Mouse (Mus musculus) heart, embryonic 13.5 days (tissue): Measurements from ENCODE around the gene Nefh. TPM values are rescaled to one million over a fixed set of nuclear protein-coding genes. Genes with fewer than 3 reads are reported as not detected.

Experiments
- ATAC-seq: fragments of 200-750 bp; cut with Nextera tagmentation; 2 replicates; pipeline ENCODE4 v1.8.0; 2017; ENCODE audit warnings: moderate TSS enrichment; ENCODE audit not compliant: insufficient number of reproducible peaks, low FRiP score, low TSS enrichment; ENCODE audit errors: extremely low read depth
- H3K27ac ChIP-seq: fragments of 300-500 bp; sonication (generic); replicated peaks from 2 replicates; pipeline ENCODE4 v1.5.1; 2015; ENCODE audit warnings: moderate library complexity, mild to moderate bottlenecking, inconsistent platforms
- H3K27me3 ChIP-seq: fragments of 300-500 bp; sonication (generic); replicated peaks from 2 replicates; pipeline ENCODE4 v1.6.1; 2015; ENCODE audit warnings: mild to moderate bottlenecking, inconsistent platforms
- H3K36me3 ChIP-seq: fragments of 300-500 bp; sonication (generic); 2 replicates; pipeline ENCODE4 v1.6.1; 2015; ENCODE audit warnings: mild to moderate bottlenecking, inconsistent platforms
- H3K4me1 ChIP-seq: fragments of 300-500 bp; sonication (generic); 2 replicates; pipeline ENCODE4 v1.6.1; 2015; ENCODE audit warnings: inconsistent platforms
- H3K4me2 ChIP-seq: fragments of 300-500 bp; sonication (generic); 2 replicates; pipeline ENCODE4 v1.6.1; 2015; ENCODE audit warnings: inconsistent platforms, mild to moderate bottlenecking, moderate library complexity
- H3K4me3 ChIP-seq: fragments of 300-500 bp; sonication (generic); 2 replicates; pipeline ENCODE4 v1.5.1; 2015; ENCODE audit warnings: moderate library complexity, mild to moderate bottlenecking, inconsistent platforms
- H3K9ac ChIP-seq: fragments of 300-500 bp; sonication (generic); 2 replicates; pipeline ENCODE4 v1.6.1; 2015; ENCODE audit warnings: inconsistent platforms, mild to moderate bottlenecking, moderate library complexity
- H3K9me3 ChIP-seq: fragments of 300-500 bp; sonication (generic); 2 replicates; pipeline ENCODE4 v1.6.1; 2016; ENCODE audit warnings: inconsistent platforms
- WGBS: fragments of 180-500 bp; shearing (Covaris S2); methylation state at CpG from one replicate; pipeline ENCODE4 v1.1.7; 2015; ENCODE audit warnings: mixed read lengths; 5-methylcytosine and 5-hydroxymethylcytosine counted together
- polyA plus RNA-seq: library from polyadenylated mRNA; unstranded; fragments of >200 nt; fragmentation: Nextera tagmentation; extraction: Ambion mirVana; gene quantifications from 2 replicates; pipeline ENCODE4 v1.2.1, GENCODE M21; 2015

Nefh gene
- 0.39 and 0.50 TPM in 2 replicates for polyA plus RNA-seq

DNA sequence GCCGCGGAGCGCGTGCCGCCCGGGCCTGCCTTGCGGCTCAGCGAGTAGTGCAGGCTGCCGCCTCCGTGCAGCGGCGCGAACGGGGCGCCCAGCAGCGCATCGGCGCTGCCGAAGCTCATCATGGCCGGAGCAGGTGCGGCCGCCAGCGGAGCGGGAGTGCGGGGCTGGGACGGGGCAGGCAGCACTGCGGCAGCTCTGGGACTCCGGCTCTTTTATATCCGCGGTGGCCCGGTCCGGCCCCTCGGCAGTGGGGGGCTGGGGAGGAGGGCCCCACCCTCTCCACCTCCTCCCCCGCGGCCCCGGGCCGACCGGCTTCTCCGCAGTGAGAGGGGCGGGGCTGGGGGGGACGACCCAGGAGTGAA, at the start of gene Nefh:
Nefh (minus strand) TSS at position 252 of the 362 bp plus-strand sequence.
- Histone ChIP-seq H3K9ac (peak within 1 kb of the TSS; percentile 63), H3K4me1 (peaks cover 24% of the 10 kb centered on the region), H3K36me3 (no peaks in the 10 kb centered on the region), H3K27ac (no peak within 1 kb of the TSS), H3K9me3 (no peaks in the 10 kb centered on the region), H3K27me3 (peaks cover 96% of the 10 kb centered on the region), H3K4me2 (peak within 1 kb of the TSS; percentile 90), H3K4me3 (peak within 1 kb of the TSS; percentile 59)
- WGBS, result 2% methylated on average over 38 of the region's 41 CpGs
- no peak for ATAC-seq

DNA sequence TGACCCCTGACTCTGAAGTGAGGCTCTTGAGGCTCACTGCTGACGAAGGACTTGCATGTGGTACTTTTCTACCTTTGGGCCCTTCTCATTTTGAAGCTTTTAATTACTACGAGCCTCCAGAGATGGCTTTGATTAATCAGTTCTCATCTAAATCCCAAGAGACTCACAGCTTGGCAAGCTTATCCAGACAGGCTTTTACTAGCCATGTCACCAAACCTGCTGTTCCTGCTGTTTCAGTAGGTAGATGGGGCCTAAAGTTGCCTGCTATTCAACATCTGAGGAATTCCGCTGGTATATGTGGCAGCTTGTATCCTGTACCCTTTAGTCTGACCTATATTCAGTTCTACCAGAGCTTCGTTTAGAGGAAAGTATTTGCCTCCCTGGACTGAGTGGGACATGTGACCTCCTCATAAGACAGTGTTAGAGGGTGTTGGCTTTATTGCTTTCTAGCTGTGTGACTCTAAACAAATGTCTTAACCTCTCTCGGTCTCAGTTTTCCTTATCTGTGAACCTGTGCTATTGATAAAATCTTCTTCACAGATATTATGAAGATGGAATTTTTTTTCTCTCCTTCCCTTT, 48.8 kb upstream of the Nefh start:
- Histone ChIP-seq H3K9me3 (no peaks in the 10 kb centered on the region), H3K27ac (no peak overlapping the region), H3K36me3 (peaks cover 54% of the 10 kb centered on the region), H3K4me2 (no peak overlapping the region), H3K4me3 (no peak overlapping the region), H3K27me3 (no peaks in the 10 kb centered on the region), H3K9ac (no peak overlapping the region), H3K4me1 (peaks cover 29% of the 10 kb centered on the region)
- ATAC-seq, result no peak
- 83% methylated on average over 5 of the region's 5 CpGs for WGBS

DNA sequence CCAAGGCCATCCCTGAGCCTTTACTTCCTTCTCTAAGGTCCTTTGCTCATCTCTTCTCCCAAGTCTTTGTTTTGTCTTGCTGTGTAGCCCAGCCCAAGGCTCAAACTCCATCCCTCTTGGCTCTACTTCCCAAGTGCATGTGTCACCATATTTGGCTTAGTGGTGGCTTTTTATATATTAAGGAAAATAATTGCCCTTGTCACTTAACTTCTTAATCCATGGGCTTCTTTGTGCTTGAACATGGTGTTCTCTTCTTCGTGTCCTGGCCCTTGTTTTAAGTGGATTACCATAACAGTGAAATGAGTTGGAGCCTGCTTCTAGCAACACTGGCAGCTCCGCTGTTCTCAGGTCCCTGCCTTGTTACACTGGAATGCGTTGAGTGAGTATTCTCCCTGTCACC, 47.8 kb upstream of the Nefh start:
- Histone ChIP-seq H3K36me3 (peaks cover 50% of the 10 kb centered on the region), H3K27me3 (no peaks in the 10 kb centered on the region), H3K4me2 (no peak overlapping the region), H3K9ac (no peak overlapping the region), H3K4me3 (no peak overlapping the region), H3K27ac (no peak overlapping the region), H3K9me3 (no peaks in the 10 kb centered on the region), H3K4me1 (peaks cover 29% of the 10 kb centered on the region)
- WGBS, result 83% methylated on average over 3 of the region's 3 CpGs
- no peak for ATAC-seq

DNA sequence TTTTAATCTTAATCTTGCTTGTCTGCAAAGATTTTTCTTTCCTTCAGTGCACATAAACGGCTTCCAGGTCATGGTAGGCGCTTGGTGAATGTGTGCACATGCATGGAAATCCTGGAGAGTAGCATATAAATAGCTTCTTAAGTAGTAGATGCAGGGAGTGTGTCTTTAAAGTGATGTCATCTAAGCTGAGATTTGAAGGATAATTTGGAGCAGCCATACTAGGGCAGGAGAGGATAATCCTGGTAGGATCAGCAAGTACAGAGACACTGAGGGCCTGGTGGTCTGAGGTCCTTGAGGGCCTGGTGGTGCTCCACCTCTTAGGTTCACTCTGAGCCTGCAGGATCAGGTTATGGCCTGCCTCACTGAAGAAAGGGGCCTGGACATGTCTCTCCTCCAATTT, 44.6 kb upstream of the Nefh start:
- WGBS, result 69% methylated on average over 2 of the region's 2 CpGs
- Histone ChIP-seq H3K4me1 (peaks cover 40% of the 10 kb centered on the region), H3K9me3 (no peaks in the 10 kb centered on the region), H3K4me3 (no peak overlapping the region), H3K9ac (no peak overlapping the region), H3K27me3 (no peaks in the 10 kb centered on the region), H3K4me2 (no peak overlapping the region), H3K27ac (no peak overlapping the region), H3K36me3 (peaks cover 44% of the 10 kb centered on the region)
- no peak for ATAC-seq

DNA sequence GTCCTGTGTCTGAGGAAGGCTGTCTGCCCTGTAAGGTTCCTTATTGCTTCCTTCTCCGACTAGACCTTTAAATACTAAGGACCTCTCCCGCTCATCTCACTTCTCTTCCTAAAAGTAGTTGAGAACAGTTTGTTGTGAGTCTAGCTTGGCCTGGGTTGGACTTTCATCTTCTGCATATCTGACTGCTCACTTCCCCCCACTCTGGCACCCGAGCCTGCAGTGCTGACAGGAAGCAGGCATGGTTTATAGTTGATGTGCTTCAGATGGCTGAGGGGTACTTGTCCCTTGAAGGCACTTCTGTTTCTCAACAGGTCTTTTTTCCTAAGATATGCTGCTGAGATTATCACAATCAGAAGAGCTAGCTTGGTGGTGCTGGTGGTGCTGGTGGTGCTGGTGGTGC, 41.3 kb upstream of the Nefh start:
- Histone ChIP-seq H3K27me3 (no peaks in the 10 kb centered on the region), H3K4me1 (peaks cover 44% of the 10 kb centered on the region), H3K9me3 (no peaks in the 10 kb centered on the region), H3K9ac (no peak overlapping the region), H3K36me3 (peaks cover 22% of the 10 kb centered on the region), H3K4me2 (no peak overlapping the region), H3K27ac (no peak overlapping the region), H3K4me3 (no peak overlapping the region)
- WGBS, result 44% methylated on average over 3 of the region's 3 CpGs
- no peak for ATAC-seq

DNA sequence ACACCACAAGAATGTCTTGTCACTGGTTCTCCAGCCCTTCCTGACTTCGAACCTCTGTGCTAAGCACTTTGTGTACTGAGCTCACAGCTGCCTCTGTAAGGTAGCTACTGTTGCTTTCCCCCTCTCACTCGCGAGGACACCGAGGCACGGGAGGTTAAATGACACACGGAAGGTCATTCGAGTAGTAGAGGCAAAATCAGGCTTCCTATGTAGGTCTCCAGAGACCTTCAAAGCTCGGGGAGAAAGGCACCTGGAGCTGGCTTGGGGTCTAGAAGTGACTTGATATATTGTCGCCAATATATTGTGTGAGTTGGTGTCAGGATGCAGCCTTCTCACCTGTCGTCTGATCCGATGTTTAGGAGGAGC, 39.6 kb upstream of the Nefh start:
- 45% methylated on average over 11 of the region's 11 CpGs for WGBS
- ATAC-seq, result no peak
- Histone ChIP-seq H3K27ac (peak overlapping the region; percentile 61; the same call in 1 of the 2 replicates), H3K9ac (peak overlapping the region; percentile 86), H3K4me3 (peak overlapping the region; percentile 76), H3K4me2 (peak overlapping the region; percentile 94), H3K4me1 (peaks cover 46% of the 10 kb centered on the region), H3K36me3 (peaks cover 14% of the 10 kb centered on the region), H3K27me3 (no peaks in the 10 kb centered on the region), H3K9me3 (no peaks in the 10 kb centered on the region)

GRCm38 (mm10) chr11:4986695-4987486, 39.0 kb upstream of the Nefh start, which contains the start of gene Ap1b1:
Gene Ap1b1 (plus strand): TSS chr11:4986824.
- peak within 1 kb of the TSS; percentile 76 for H3K4me3 ChIP-seq
- ATAC-seq, result peak; percentile 94
- H3K36me3 ChIP-seq, result peaks cover 12% of the 10 kb centered on the region
- H3K9ac ChIP-seq, result peak within 1 kb of the TSS; percentile 86
- WGBS, result 1% methylated on average over 62 of the region's 62 CpGs
- peak within 1 kb of the TSS; percentile 61 for H3K27ac ChIP-seq
- H3K4me1 ChIP-seq, result peaks cover 40% of the 10 kb centered on the region
- no peaks in the 10 kb centered on the region for H3K9me3 ChIP-seq
- H3K27me3 ChIP-seq, result no peaks in the 10 kb centered on the region
- H3K4me2 ChIP-seq, result peak within 1 kb of the TSS; percentile 94

DNA sequence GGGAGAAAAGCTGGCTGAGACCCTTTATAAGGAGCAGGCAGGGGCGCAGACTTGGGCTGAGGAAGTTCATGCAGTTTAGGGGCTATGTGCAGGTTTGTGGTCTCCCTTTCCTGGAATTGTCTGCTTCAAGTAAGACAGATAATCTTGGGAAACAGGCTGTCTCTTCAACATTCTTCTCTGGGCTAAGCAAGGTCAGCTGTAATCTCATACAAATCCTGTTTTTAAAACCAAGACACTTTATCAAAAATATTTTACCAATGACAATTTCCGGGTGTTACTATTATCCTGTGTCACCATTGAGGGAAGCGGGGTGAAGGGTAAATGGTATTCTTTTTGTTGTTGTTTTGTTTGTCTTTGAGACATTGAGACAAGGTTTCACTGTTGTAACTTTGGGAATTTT, 36.9 kb upstream of the Nefh start:
- no peaks in the 10 kb centered on the region for H3K27me3 ChIP-seq
- H3K9ac ChIP-seq, result no peak overlapping the region
- WGBS, result 65% methylated on average over 3 of the region's 3 CpGs
- H3K36me3 ChIP-seq, result peaks cover 2% of the 10 kb centered on the region; the same call in 1 of the 2 replicates
- H3K4me1 ChIP-seq, result peaks cover 38% of the 10 kb centered on the region
- H3K4me2 ChIP-seq, result no peak overlapping the region
- H3K4me3 ChIP-seq, result no peak overlapping the region
- ATAC-seq, result no peak
- H3K27ac ChIP-seq, result peak overlapping the region; percentile 41
- H3K9me3 ChIP-seq, result no peaks in the 10 kb centered on the region

DNA sequence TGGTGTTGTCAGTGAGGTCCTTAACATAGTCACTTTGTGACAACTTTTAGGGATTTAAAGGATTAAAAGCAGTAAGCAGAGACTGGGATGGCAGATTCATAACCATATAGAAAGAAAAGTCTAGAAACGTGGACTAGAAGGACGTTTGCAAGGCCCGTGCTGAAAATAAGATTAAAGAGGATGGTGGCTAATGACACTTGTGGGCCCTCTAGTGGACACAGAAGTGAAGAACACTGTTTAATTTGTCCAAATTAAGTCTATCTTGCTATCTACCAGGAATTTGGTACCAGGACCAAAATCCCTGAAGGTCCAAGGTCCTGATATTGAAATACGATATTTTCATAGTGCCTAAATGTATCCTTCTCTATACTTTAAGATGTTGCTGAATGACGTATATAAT, 36.4 kb upstream of the Nefh start:
- peak overlapping the region; percentile 51 for H3K4me2 ChIP-seq
- H3K4me3 ChIP-seq, result no peak overlapping the region; the same call in 1 of the 2 replicates
- 0 out of 2 replicates have a peak overlapping the region, but pooled peaks have one; percentile 41 for H3K27ac ChIP-seq
- H3K9ac ChIP-seq, result peak overlapping the region; percentile 51; the same call in 1 of the 2 replicates
- H3K36me3 ChIP-seq, result no peaks in the 10 kb centered on the region
- WGBS, result 3% methylated on average over 5 of the region's 5 CpGs
- ATAC-seq, result no peak
- peaks cover 34% of the 10 kb centered on the region for H3K4me1 ChIP-seq
- no peaks in the 10 kb centered on the region for H3K27me3 ChIP-seq
- no peaks in the 10 kb centered on the region for H3K9me3 ChIP-seq

GRCm38 (mm10) chr11:4983538-4983937, 35.7 kb upstream of the Nefh start:
- WGBS, result 54% methylated on average over 2 of the region's 2 CpGs
- Histone ChIP-seq H3K27ac (no peak overlapping the region), H3K4me2 (no peak overlapping the region), H3K27me3 (no peaks in the 10 kb centered on the region), H3K9me3 (no peaks in the 10 kb centered on the region), H3K9ac (no peak overlapping the region), H3K4me1 (peaks cover 27% of the 10 kb centered on the region), H3K36me3 (no peaks in the 10 kb centered on the region), H3K4me3 (no peak overlapping the region)
- no peak for ATAC-seq

DNA sequence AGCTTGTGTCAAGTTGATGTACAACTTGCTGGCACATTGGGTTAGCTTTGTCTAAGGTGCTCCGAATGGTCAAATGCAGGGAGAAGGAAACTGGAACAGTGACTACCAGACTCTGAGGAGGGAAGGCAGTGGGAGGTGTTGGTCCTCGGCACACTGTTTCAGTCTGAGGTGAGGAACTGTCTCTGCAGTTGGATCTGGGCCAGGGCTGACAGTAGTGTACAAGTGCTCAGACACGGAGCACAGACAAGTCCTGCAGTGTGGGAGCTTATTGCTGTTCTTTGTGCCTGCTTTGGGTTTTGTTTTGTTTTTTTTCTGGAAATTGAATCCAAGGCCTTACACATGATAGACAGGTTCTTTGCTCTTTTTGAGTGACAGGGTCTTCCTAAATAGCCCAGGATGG, 35.1 kb upstream of the Nefh start:
- Histone ChIP-seq H3K27ac (no peak overlapping the region), H3K9me3 (no peaks in the 10 kb centered on the region), H3K36me3 (no peaks in the 10 kb centered on the region), H3K27me3 (no peaks in the 10 kb centered on the region), H3K4me2 (no peak overlapping the region), H3K4me3 (no peak overlapping the region), H3K9ac (no peak overlapping the region), H3K4me1 (peaks cover 22% of the 10 kb centered on the region)
- no peak for ATAC-seq
- 33% methylated on average over 3 of the region's 3 CpGs for WGBS
